Mouse (Mus musculus) adrenal gland, adult 10 weeks (tissue): ENCODE measurements around the gene Olfr967. TPM values are rescaled to one million over a fixed set of nuclear protein-coding genes. Genes with fewer than 3 reads are reported as not detected.

Experiments
- polyA plus RNA-seq: library from polyadenylated mRNA; stranded (reverse); fragments of 350-450 nt; fragmentation: Illumina TruSeq; extraction: RNeasy Lipid Tissue Mini Kit (QIAGEN cat#74804); gene quantifications from one replicate; pipeline ENCODE4 v1.2.3, GENCODE M21; 2014; ENCODE audit warnings: low read depth, low replicate concordance

Olfr967 gene
- not detected for polyA plus RNA-seq

DNA sequence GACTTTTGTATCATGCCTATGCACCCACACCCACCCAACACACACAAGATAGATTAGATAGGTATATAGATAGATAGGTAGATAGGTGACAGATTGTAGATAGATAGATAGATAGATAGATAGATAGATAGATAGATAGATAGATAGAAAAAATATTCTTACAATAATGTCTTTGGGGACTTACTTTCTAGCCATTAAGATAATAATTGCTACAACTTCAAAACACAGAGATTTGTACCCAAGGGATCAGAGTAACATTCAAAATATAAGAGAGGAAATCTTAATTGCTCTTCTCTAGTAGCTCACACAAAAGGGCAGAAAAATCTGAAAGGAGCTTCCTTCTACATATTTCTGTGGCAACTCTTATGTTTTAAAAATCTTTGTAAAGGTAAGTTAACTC, at the start of gene Olfr967:
Gene Olfr967, plus strand, starts transcription at position 301 of the 400 bp plus-strand sequence.

DNA sequence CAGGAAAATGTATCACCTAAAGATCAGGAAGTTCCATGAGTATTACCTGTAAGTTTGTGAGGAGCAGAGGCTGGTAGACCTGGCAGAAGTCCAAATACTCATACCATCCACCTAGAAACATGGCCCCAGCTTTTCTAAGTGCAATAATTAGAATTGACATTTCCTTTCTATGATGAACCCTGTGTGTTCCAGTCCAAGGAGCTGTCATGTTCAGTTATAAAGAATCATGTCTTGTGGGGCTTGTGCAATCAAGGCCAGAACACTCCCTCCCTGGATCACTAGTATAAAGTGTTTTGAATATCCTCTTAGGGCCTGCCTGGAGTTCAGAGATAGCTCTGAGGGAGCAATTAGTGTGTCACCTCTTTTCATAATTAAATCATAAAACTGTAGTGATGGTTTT, 39.0 kb upstream of the Olfr967 start, which contains the start of gene Olfr149:
Gene Olfr149, minus strand, starts transcription at position 101 of the 400 bp plus-strand sequence.

DNA sequence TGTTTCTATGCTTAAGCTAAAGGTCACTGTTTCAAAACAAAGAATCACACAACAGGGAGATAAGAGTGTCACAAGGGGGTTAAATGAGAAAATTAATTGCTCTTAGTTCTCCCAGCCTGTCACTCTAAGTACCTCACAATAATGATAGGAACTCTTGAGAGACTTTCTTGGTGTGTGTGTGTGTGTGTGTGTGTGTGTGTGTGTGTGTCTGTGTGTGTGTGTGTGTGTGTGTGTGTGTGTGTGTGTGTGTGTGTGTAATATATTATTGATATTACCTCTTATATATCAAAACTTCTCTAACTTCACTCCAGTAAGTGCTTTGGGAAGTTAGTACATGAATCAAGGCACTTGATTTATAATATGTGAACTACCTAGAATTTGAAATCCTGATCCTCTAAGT, 35.0 kb upstream of the Olfr967 start, which contains the start of gene Olfr965:
Gene Olfr965, plus strand, starts transcription at position 301 of the 400 bp plus-strand sequence.

DNA sequence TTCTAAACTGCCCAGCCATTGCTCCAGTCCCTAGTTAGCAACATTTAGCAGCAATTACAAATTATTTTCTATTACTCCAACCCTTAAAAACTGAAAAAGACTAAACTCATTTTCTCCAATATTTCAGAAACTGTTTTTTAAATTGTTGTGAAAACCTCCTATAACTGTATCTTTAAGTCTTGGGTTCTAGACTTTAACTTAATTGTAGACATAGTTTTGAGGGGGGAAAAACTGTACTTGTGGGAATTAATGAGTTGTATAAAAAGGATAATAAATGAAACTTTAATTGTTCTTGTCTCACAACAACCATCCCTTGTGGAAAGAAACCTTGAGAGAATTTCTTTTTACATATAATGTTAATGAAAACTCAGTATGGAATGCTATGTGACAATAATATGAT, 15.4 kb upstream of the Olfr967 start, which contains the start of gene Olfr150:
Gene Olfr150, plus strand, starts transcription at position 301 of the 400 bp plus-strand sequence.

DNA sequence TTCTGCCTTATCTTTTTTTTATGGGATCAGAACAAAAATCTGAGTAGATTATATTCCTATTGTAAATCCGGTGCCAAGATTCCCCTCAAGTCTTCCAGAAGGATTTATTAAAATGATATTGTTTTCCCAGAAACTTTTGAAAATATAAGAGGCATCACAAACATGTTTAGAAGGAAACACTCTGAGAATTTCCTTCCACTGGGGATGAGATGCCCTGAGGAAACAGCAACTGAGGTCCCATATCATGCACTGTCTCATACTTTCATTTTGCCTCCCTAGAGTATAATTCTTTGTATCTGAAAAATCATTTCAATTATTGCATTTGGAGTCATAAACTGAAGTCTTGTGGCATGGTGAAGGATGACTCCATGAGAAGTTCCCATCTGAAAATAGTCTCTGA, 37.1 kb downstream of the Olfr967 start, which contains the start of gene Olfr968:
Gene Olfr968, minus strand, starts transcription at position 101 of the 400 bp plus-strand sequence.

DNA sequence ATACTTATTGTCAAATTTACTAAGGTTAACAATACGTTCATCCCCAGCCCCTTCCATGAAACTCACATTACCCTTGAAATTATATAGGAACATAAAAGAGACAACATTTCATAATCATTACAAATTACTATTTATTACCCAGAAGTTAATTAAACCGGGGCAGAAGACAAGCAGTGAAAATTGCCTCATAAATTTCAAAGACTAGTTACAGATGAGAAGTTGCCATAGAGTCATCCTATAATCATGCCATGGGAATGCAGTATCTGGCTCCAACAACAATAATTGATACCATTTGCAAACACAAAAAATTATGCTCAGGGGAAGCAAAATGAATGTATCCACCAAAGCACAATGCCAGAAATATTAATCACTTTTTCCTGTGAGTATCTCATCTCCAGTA, 44.5 kb downstream of the Olfr967 start, which contains the start of gene Olfr969:
Gene Olfr969, plus strand, starts transcription at position 388 of the 400 bp plus-strand sequence.

Other genes with a start within 250 kb of the Olfr967 start
- gene Olfr957, start 230.4 kb upstream of the Olfr967 start, polyA plus RNA-seq: not detected
- not detected for gene Olfr958, start 192.2 kb upstream of the Olfr967 start, polyA plus RNA-seq
- not detected for gene Olfr959, start 170.7 kb upstream of the Olfr967 start, polyA plus RNA-seq
- 27.7 TPM for gene AW551984, start 141.8 kb upstream of the Olfr967 start, polyA plus RNA-seq
- not detected for gene Olfr148, start 135.6 kb upstream of the Olfr967 start, polyA plus RNA-seq
- gene Olfr960, start 124.9 kb upstream of the Olfr967 start, polyA plus RNA-seq: not detected
- not detected for gene Olfr961, start 101.2 kb upstream of the Olfr967 start, polyA plus RNA-seq
- not detected for gene Olfr963, start 79.0 kb upstream of the Olfr967 start, polyA plus RNA-seq
- not detected for gene Olfr149, start 39.1 kb upstream of the Olfr967 start, polyA plus RNA-seq
- gene Olfr965, start 34.9 kb upstream of the Olfr967 start, polyA plus RNA-seq: not detected
- gene Olfr150, start 15.3 kb upstream of the Olfr967 start, polyA plus RNA-seq: not detected
- not detected for gene Olfr968, start 37.0 kb downstream of the Olfr967 start, polyA plus RNA-seq
- gene Olfr969, start 44.7 kb downstream of the Olfr967 start, polyA plus RNA-seq: not detected
- not detected for gene Olfr970, start 62.6 kb downstream of the Olfr967 start, polyA plus RNA-seq
- not detected for gene Olfr971, start 90.6 kb downstream of the Olfr967 start, polyA plus RNA-seq
- not detected for gene Olfr972, start 120.2 kb downstream of the Olfr967 start, polyA plus RNA-seq
- not detected for gene Olfr229, start 161.1 kb downstream of the Olfr967 start, polyA plus RNA-seq
- not detected for gene Olfr974, start 191.3 kb downstream of the Olfr967 start, polyA plus RNA-seq
- gene Olfr975, start 205.8 kb downstream of the Olfr967 start, polyA plus RNA-seq: not detected
- gene Olfr976, start 214.9 kb downstream of the Olfr967 start, polyA plus RNA-seq: not detected
- gene Olfr978, start 245.9 kb downstream of the Olfr967 start, polyA plus RNA-seq: not detected